Mouse (Mus musculus) layer of hippocampus, adult 2 months (tissue): Measurements from ENCODE around the gene Kynu. TPM values are rescaled to one million over a fixed set of nuclear protein-coding genes. Genes with fewer than 3 reads are reported as not detected.

ENCODE experiments used
- DNase-seq, 2 experiments: peaks; one replicate each; pipeline ENCODE4 v3.0.0; 2022; ENCODE audit warnings: low spot score in 2 of 2
- H3K27ac ChIP-seq: fragments of 200-600 bp; 2 replicates; pipeline ENCODE4 v1.8.1; 2022
- H3K4me3 ChIP-seq: fragments of 200-600 bp; 2 replicates; pipeline ENCODE4 v1.8.1; 2022; ENCODE audit warnings: mild to moderate bottlenecking
- CTCF ChIP-seq: fragments of 200-600 bp; conservative IDR thresholded peaks from 2 replicates; pipeline ENCODE4 v1.8.1; 2022; ENCODE audit warnings: antibody characterized with exemption, mild to moderate bottlenecking, moderate library complexity
- total RNA-seq, 2 experiments: library from RNA; stranded (reverse); gene quantifications; 2 replicates each; pipeline ENCODE4 v1.2.3; 2021

Gene Kynu
- total RNA-seq, 2 experiments from 2014 or later: not detected

DNA sequence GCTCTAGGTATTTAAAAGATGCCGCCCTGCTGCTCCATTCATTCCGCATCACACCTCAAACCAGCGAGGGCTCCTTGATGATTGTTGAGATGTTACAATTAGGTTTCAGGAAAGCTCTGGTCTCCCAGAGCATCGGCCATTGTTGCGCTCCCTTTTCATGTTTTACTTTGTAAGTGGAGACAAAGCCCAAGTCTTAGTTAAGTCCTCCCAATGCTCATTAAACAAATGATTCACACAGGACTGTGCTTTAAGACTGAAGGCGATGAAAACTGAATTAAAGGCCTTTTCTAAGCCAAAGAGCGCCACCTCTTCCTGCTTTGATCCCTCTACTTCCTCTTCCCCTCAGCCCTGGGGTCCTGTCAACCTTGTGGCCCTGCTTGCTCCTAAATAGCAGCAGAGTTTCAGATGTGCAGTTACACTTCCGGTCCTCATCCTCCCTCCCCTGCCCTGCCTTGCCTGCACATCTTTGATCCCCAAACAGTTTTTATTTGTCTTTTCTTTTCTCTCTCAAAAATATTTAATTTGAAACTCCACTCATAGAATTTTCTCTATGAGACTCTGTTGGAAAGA is 28.2 kb downstream of the Kynu start:
- no peak for TF ChIP-seq CTCF
- no peak overlapping the region for H3K27ac ChIP-seq
- no peak for DNase-seq
- H3K4me3 ChIP-seq: no peak overlapping the region

DNA sequence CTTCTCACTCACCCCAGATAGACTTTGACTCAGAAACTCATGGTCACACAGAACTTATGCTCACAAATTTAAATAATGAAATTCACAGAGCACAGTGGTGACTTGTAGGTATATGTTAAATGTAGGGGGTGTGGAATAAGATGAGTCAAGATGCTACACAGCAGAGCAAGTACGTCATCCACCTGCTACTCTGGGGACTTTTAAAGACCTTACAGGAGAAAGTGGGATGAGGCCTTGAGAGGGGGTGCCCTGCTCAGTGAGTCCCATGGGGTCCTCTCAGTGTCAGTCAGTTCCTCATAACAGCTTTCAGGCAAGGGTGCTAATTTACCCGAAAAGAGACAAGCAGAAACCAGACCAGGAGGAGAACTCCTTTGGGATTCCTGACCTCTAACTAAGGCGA is 30.4 kb downstream of the Kynu start:
- TF ChIP-seq CTCF: no peak
- no peak overlapping the region for H3K27ac ChIP-seq
- DNase-seq: no peak
- no peak overlapping the region for H3K4me3 ChIP-seq

DNA sequence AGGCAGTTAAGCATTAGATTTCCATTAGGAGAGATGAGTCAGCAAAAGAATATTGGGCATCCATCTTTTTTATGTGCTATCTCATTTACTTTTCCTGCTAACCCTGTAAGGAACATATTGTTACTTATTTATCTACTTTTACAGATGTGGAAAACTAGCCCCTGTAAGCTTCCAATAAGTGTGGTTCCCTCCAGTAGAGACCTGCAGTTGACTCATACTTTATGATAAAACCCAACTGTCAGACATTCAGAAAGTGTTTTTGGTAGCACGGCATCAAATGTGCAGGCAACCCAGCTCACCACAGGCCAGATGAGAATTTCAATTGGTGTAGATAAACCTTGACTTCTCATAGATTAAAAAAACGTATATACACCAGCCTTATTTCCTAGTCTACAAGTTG is 32.7 kb downstream of the Kynu start:
- no peak for TF ChIP-seq CTCF
- no peak for DNase-seq
- Histone ChIP-seq H3K4me3 (no peak overlapping the region), H3K27ac (no peak overlapping the region)

DNA sequence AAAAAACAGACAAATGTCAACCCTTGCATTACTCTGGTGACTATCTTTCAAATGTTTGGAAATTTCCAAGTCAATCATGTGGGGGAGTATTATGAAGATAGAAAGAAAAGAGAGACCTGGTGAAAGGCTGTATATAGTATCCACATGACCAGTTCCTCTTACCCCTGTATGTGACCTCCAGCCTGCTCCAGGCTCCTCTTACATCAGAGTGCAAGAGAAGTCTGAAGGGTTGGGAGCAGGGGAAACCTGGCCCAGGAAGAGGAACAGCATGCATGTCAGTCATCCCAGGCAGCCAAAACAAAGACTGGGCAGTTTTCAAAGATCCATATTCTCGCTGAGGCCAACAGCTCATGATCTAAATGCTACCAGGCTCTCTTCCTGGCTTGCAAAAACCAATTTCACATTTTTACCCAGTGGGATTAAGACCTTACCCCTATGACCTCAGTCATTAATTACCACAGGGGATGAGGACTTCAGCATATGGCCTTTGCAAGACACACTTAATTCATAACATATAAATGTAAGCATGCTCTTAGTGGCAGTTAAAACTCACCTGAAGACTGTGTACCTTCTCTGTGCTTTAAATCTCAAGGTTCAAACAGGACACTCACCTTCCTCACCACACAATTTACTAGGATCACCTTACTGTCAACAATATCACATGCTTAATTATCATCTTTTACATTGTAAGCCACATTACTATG is 37.0 kb downstream of the Kynu start:
- Histone ChIP-seq H3K4me3 (no peak overlapping the region), H3K27ac (no peak overlapping the region)
- no peak for DNase-seq
- no peak for TF ChIP-seq CTCF

DNA sequence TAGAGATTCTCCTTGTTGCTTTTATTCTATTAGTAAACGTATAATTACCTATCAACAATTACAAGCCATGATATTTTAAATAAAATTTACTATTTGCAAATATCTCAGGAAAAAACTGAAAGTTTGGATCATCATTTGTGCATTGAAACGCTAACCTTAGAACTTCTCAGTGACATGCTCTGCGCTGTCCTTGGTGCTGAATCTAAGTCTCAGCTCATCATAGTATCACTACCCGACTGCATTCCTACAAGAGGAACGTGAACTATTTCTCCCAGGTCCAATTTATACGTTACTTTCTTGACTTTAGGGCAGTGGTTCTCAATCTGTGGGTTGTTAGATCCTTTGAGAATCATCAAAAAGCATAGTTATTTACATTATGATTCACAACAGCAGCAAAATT is 58.4 kb downstream of the Kynu start:
- no peak for TF ChIP-seq CTCF

DNA sequence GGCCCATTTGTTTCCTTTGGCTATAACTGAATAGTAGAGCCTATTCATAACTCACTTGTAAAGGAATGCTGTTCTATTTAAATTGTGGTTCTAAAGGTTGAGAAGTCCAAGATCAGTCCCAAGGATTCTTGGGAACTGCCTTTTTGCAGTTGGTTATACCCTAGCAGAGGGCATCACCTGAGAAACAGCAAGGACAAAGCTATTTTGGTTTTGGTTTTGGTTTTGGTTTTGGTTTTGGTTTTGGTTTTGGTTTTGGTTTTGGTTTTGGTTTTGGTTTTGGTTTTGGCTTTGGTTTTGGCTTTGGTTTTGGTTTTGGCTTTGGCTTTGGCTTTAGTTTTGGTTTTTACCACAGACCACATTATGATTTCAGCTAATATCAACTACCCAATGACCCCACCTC is 66.0 kb downstream of the Kynu start:
- Histone ChIP-seq H3K4me3 (no peak overlapping the region), H3K27ac (no peak overlapping the region)
- no peak for DNase-seq
- TF ChIP-seq CTCF: no peak

More for the DNA sequence above, 58.4 kb downstream of the Kynu start:
- Histone ChIP-seq H3K27ac (no peak overlapping the region), H3K4me3 (no peak overlapping the region)
- DNase-seq: no peak

DNA sequence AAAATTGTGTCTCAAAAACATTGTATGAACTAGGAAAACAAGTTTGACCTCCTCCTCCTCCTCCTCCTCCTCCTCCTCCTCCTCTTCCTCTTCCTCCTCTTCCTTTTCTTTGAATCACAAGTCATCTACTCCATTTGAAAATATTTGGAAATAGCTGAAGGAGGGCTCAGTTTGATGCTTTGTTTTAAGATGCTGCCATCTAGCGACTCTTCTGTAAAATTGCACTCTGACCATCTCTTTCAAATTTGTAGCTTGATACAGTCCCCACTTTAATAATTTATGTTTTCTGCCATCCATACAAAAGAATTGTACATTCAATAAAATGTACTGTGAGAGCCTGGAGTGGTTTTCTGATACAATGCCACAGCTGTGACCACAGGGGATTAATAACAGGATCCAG is 67.7 kb downstream of the Kynu start:
- no peak for DNase-seq
- Histone ChIP-seq H3K4me3 (no peak overlapping the region), H3K27ac (no peak overlapping the region)
- TF ChIP-seq CTCF: peak; percentile 81

DNA sequence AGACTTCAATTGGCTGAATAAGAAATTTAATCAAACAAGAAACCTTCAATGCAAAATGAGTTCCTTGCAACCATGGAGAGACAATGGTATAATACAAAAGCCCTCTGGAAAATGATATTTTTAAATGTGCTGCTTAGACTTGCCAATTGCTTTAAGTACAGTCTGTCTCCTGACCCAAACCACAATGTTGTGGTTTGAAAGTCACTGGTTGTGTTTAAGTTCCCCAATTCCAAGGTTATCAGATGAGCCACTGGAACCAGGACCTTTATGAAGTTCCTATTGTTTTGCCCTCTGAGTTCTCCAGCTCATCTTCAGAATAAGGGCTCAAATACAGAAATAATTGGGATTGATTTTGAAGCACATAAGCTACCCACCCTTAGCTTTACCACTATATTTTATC is 76.7 kb downstream of the Kynu start:
- H3K27ac ChIP-seq: no peak overlapping the region
- H3K4me3 ChIP-seq: no peak overlapping the region
- no peak for TF ChIP-seq CTCF
- no peak for DNase-seq

DNA sequence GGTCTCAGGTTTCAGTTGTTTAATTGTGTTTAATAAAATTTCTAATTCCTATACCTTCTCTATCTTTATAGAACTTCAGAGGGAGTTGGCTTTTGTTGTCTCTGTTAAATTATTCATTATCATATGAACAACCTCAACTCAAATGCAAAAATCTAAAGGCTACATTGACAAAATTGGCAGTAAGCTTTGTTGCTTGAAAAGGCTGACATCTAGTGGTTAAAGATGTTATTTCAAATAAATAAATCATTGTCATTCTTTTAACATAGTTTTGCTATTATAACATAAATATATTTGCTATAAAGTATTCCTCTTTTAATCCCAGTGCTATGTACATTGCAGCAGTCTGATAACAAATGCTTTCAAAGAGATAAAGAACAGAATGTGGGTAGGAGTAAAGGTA is 81.4 kb downstream of the Kynu start:
- H3K4me3 ChIP-seq: no peak overlapping the region
- no peak for DNase-seq
- TF ChIP-seq CTCF: peak; percentile 81
- no peak overlapping the region for H3K27ac ChIP-seq

DNA sequence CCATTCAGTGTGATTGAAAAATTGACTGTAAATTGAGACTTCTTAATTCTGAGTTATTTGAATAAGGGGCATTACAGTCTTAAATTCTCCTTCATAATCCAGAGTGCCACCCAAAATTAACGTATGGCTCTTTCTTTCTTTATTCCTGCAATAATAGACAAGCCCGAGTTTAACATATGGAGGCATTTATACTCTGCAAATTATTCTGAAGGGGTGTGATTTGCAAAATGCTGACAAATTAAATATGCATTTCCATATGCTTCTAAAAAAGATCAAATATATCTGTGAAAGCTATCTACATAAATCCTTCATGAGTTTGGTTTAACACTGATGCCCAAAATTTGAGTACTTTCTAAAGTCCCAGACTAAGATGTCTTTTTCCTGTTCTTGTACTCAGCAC is 91.8 kb downstream of the Kynu start:
- H3K4me3 ChIP-seq: no peak overlapping the region
- TF ChIP-seq CTCF: no peak
- no peak overlapping the region for H3K27ac ChIP-seq
- DNase-seq: no peak

DNA sequence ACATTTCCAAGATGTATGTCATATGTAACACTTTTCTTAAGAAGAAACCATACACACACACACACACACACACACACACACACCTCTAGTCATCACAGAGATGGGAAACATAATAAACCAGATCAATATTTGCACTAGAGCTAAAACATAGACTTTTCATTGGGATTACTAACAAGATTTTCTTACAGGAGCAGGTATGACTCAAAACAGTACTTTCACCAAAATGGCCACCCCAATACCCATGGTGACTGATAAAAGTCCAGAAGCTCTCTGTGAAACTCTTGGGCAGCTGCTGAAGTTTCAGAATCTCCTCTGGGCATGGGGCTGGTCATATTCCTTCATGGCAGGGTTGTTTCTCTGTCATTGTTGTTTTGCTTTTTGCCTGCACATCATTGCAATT is 114.5 kb downstream of the Kynu start:
- no peak overlapping the region for H3K27ac ChIP-seq
- TF ChIP-seq CTCF: no peak
- DNase-seq: no peak
- H3K4me3 ChIP-seq: no peak overlapping the region

DNA sequence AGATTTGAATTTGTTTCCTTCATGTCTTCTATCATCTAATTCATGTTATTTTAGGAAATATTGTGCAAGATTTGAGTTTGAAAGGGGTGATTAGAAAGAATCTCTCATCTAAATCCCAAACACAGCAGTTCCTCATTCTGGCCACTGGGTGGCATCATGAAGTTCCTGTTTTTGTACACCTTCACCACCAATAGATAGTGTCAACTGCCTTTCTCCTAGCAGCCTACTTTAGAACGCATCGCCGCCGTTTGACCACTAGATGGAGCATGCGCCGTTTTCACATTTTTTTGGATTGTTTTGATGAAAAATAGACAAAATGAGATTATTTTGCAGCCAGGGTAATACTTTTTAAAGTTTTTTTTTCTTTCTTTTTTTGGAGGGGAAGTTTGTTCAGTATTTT is 118.5 kb downstream of the Kynu start:
- Histone ChIP-seq H3K27ac (no peak overlapping the region), H3K4me3 (no peak overlapping the region)
- peak; percentile 96 for TF ChIP-seq CTCF
- peak; percentile 69 to 78 for DNase-seq

DNA sequence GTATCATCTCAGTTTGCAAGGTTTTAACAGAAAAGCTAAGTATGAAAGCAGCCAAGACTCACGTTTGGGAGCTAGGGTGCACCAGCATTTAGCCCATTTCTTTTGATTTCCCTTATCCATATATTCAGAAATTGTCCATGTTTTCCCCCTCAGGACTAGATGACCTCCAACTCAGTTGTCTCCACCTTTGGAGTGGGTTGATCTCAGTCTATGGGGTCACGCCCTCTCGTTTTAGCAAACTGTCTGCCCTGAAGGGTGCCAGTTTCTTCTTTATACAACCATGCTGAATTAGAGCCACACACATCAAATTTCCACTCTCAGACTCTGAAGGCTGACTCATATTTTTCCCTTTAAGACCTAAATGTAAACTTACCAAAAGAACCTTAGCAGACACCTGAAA is 119.0 kb downstream of the Kynu start:
- Histone ChIP-seq H3K27ac (no peak overlapping the region), H3K4me3 (no peak overlapping the region)
- no peak for DNase-seq
- no peak for TF ChIP-seq CTCF

DNA sequence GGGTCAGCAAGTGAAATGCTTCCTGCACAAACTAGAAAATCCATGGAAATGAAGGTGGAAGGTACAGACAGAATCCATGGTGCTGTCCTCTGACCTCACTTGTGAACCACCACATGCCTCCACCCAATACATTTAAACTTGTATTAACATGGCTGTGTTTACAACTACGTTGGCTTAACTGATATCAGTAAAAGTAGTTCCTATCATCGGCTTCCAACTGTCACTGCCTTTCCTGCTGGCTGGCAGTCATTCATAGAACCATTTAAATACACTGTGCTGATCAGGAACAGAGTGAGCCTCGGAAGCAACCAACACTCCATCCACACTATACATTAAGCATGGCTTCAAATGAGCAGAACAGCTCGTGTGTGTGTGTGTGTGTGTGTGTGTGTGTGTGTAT is 120.1 kb downstream of the Kynu start:
- no peak for TF ChIP-seq CTCF
- H3K4me3 ChIP-seq: no peak overlapping the region
- H3K27ac ChIP-seq: no peak overlapping the region
- no peak for DNase-seq

DNA sequence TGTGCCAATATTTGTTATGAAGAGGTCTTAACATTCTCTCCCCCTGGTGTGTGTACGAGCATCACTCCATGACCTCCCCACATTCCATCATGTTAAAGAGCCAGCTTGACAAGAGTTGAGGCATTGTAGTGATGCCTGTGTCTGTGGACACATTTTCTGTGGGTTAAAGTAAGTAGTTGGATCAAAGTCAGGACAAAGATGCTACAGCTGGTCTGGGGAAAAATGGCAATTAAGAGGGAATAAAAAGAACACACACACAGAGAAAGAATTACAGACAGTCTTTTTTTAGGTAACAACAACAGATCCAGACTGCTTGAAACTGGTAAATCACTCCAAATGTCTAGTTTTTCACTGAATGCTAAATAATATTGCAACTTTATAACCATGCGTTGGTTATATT is 135.3 kb downstream of the Kynu start:
- Histone ChIP-seq H3K27ac (peak overlapping the region; percentile 24), H3K4me3 (no peak overlapping the region)
- peak in 1 of 2 experiments; percentile 34 for DNase-seq
- TF ChIP-seq CTCF: no peak
